Mouse (Mus musculus): ENCODE measurements around the gene Cbll1.
A peak's percentile ranks its signal among the peaks of the same experiment; 100 is the strongest.

Cbll1 gene

GRCm38 (mm10) chr12:31499314-31500131 is at the start of gene Cbll1:
Cbll1 (minus strand) TSS chr12:31499616.
- DNase-seq: peak; percentile 96

- no peak for DNase-seq
Measured at GRCm38 (mm10) chr12:31546061-31546460, 46.6 kb upstream of the Cbll1 start.

GRCm38 (mm10) chr12:31545219-31545618 is 45.8 kb upstream of the Cbll1 start:
- no peak for DNase-seq

GRCm38 (mm10) chr12:31541541-31541940 is 42.1 kb upstream of the Cbll1 start:
- no peak for DNase-seq

GRCm38 (mm10) chr12:31539783-31540182 is 40.4 kb upstream of the Cbll1 start:
- DNase-seq: no peak

GRCm38 (mm10) chr12:31537515-31538230 is 38.3 kb upstream of the Cbll1 start:
- DNase-seq: no peak

- no peak for DNase-seq
Measured at GRCm38 (mm10) chr12:31534060-31534843, 34.8 kb upstream of the Cbll1 start.

GRCm38 (mm10) chr12:31533218-31533908 is 33.9 kb upstream of the Cbll1 start:
- DNase-seq: no peak

- DNase-seq: no peak
Measured at GRCm38 (mm10) chr12:31532054-31532453, 32.6 kb upstream of the Cbll1 start.

- DNase-seq: no peak
Measured at GRCm38 (mm10) chr12:31527407-31527806, 28.0 kb upstream of the Cbll1 start.

- DNase-seq: no peak
Measured at GRCm38 (mm10) chr12:31521371-31521770, 22.0 kb upstream of the Cbll1 start.

- DNase-seq: peak; percentile 21
Measured at GRCm38 (mm10) chr12:31520119-31520518, 20.7 kb upstream of the Cbll1 start.

GRCm38 (mm10) chr12:31513724-31514503 is 14.5 kb upstream of the Cbll1 start:
- no peak for DNase-seq

GRCm38 (mm10) chr12:31512634-31513411 is 13.4 kb upstream of the Cbll1 start:
- no peak for DNase-seq

GRCm38 (mm10) chr12:31511218-31511617 is 11.8 kb upstream of the Cbll1 start:
- no peak for DNase-seq

GRCm38 (mm10) chr12:31508496-31508895 is 9.1 kb upstream of the Cbll1 start:
- DNase-seq: no peak

GRCm38 (mm10) chr12:31507718-31508364 is 8.4 kb upstream of the Cbll1 start:
- peak; percentile 43 for DNase-seq

- DNase-seq: no peak
Measured at GRCm38 (mm10) chr12:31503211-31503610, 3.8 kb upstream of the Cbll1 start.

- no peak for DNase-seq
Measured at GRCm38 (mm10) chr12:31501266-31501665, 1.9 kb upstream of the Cbll1 start.

- no peak for DNase-seq
Measured at GRCm38 (mm10) chr12:31500196-31500595, 780 bp upstream of the Cbll1 start.

GRCm38 (mm10) chr12:31498936-31499313 is 491 bp downstream of the Cbll1 start:
- DNase-seq: no peak

Data from lung, postnatal 10 days (tissue).